Mouse (Mus musculus): ENCODE results near the gene Peg3. TPM values are rescaled to one million over a fixed set of nuclear protein-coding genes. Genes with fewer than 3 reads are reported as not detected.

The Peg3 gene
- polyA plus RNA-seq, 1 experiment from 2014 or later, result 252 TPM

DNA sequence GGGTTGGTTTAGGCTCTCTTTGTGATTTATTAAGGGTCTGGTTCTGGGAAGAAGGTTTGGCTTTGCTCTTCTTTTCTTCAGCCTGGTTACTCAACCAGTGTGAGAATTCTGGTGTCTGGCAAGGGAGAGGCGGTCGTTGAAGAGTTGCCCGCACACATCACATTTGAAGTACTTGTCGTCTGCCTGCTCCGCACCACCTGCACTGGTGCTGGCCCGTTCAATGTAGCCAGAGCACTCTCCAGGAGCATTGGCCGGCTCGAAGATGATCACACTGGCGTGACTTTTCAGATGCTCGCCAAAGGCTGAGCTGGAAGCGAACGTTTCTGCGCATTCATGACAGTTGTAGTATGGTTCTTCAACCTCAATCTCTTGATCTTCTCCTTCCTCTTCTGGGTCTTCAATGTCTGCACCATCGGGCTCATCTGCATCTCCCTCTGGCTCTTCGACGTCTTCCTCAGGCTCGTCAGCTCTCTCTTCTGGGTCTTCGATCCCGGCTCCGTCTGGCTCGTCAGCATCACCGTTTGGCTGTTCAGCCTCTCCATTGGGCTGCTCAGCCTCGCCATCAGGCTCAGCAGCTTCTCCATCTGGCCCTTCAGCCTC, 22.7 kb downstream of the Peg3 start:
- Histone ChIP-seq H3K4me3 (no peak overlapping the region), H3K27me3 (no peaks in the 10 kb centered on the region), H3K9ac (no peak overlapping the region), H3K36me3 (peaks cover 81% of the 10 kb centered on the region), H3K9me3 (peaks cover 17% of the 10 kb centered on the region), H3K4me2 (replicated peaks) (no peak overlapping the region), H3K4me1 (no peaks in the 10 kb centered on the region), H3K27ac (no peak overlapping the region)
- no peak for ATAC-seq (ENCODE audit: low FRiP score, low read depth)
- 94% methylated on average over 23 of the region's 23 CpGs for WGBS

DNA sequence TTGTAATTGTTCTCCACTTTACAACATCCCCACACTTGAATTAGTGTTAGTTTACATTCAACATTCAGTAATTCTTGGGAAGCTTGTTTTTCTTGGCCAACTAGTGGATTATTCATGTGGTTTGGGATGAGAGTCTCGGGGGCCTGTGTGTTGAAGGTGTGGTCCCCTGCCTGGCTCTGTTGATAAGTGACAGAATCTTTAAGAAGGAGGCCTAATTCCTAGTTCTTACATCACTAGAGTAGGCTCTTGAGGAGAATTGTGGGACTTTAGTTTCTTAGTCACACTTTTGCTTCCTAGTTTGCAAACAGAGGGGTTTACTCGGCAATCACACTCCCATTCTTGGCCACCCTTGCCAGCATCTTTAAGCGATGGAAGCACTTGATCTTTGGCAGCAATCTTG, 31.0 kb downstream of the Peg3 start:
- no peak overlapping the region for H3K4me2 ChIP-seq (replicated peaks)
- peaks cover 20% of the 10 kb centered on the region for H3K36me3 ChIP-seq
- no peak for ATAC-seq (ENCODE audit: low FRiP score, low read depth)
- WGBS, result 78% methylated on average over 3 of the region's 3 CpGs
- no peaks in the 10 kb centered on the region for H3K9me3 ChIP-seq
- H3K27ac ChIP-seq, result no peak overlapping the region
- 0 out of 2 replicates have a peak, but pooled peaks cover 3% of the 10 kb centered on the region for H3K4me1 ChIP-seq
- H3K27me3 ChIP-seq, result no peaks in the 10 kb centered on the region
- no peak overlapping the region for H3K4me3 ChIP-seq
- H3K9ac ChIP-seq, result no peak overlapping the region

DNA sequence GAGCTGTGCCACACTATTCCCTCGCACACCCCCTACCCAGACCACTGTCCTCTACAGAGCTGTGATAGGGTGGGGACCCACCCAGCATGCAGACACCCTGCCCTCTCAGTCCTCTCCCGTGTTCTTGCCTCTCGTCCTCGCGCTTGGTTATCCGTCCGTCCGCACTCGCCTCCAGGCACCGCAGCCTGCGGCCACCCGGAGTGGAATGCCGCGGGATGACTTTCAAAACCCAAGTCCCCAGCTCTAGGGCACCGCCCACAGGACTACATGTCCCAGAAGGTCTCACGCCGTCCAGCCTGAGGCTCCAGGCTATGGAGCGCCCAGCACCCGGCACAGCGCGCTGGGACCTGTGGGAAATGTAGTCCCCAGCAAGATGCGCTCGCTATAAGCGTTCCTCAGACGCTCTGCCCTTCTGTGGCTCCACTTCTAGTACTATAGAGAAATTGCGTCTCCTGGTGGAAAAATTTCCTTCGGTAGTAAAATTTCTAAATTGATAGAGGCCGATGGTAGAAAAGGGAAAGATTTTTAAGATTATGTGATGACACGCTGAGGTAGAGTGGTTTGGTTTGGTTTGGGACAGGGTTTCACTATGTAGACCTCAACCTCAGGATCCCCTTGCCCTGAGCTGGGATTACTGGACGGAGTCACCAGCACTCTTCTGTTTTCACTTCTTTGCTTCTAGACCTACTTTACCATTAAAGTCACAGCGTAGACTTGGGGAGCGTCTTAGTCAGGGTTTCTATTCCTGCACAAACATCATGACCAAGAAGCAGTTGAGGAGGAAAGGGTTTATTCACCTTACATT, 33.8 kb downstream of the Peg3 start, which contains the start of gene Zim1:
Zim1 (minus strand) TSS at position 210 of the 805 bp plus-strand sequence.
- H3K9me3 ChIP-seq, result no peaks in the 10 kb centered on the region
- H3K27me3 ChIP-seq, result no peaks in the 10 kb centered on the region
- peak; percentile 100 for ATAC-seq (ENCODE audit: low FRiP score, low read depth)
- H3K4me1 ChIP-seq, result 0 out of 2 replicates have a peak, but pooled peaks cover 3% of the 10 kb centered on the region
- peak within 1 kb of the TSS; percentile 57 for H3K4me3 ChIP-seq
- H3K4me2 ChIP-seq (replicated peaks), result peak within 1 kb of the TSS; percentile 72
- H3K27ac ChIP-seq, result peak within 1 kb of the TSS; percentile 48; the same call in 1 of the 2 replicates
- H3K36me3 ChIP-seq, result 0 out of 2 replicates have a peak, but pooled peaks cover 2% of the 10 kb centered on the region
- H3K9ac ChIP-seq, result peak within 1 kb of the TSS; percentile 68
- 10% methylated on average over 32 of the region's 32 CpGs for WGBS

DNA sequence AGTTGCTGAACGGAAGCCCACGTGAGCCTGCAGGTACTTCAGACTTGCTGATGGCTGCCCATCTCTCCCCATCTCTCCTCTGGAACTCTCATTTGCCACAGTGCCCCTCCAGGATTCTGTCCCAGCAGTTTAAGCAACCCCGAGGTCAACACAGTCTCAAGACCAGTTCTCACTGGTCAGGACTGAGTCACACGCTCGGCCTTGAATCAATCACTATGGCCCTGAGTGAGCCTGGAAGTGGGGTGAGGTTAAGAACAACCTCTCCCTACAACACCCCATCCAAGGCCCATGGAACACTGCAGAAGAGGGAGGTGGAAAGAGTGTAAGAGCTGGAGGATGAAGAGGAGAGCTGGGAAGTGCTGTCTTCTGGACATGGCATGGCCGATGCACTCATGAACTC, 44.7 kb downstream of the Peg3 start:
- Histone ChIP-seq H3K27ac (no peak overlapping the region), H3K9me3 (no peaks in the 10 kb centered on the region), H3K4me1 (no peaks in the 10 kb centered on the region), H3K9ac (no peak overlapping the region), H3K4me2 (replicated peaks) (no peak overlapping the region), H3K36me3 (peaks cover 34% of the 10 kb centered on the region), H3K4me3 (no peak overlapping the region), H3K27me3 (no peaks in the 10 kb centered on the region)
- ATAC-seq (ENCODE audit: low FRiP score, low read depth), result no peak
- 93% methylated on average over 6 of the region's 6 CpGs for WGBS

DNA sequence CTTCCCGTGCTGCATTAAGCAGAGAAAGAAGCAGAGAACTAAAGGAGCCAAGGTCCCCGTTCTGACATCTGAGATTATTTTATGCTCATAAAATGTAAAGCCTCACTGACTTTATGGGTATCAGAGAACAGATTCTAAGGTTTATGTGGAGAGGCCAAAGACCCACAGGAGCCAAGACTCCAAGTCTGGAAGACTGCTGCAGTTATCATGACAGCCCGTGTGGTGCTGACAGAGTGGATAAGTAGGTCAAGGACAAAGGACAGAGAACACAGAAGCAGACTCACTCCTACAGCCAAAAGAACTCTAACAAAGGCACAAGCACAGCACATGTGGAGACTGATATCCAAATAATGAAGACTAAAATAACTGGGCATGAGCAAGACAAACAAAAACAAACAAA, 63.5 kb downstream of the Peg3 start:
- H3K36me3 ChIP-seq, result no peaks in the 10 kb centered on the region
- ATAC-seq (ENCODE audit: low FRiP score, low read depth), result no peak
- no peaks in the 10 kb centered on the region for H3K9me3 ChIP-seq
- H3K27ac ChIP-seq, result no peak overlapping the region
- WGBS, result 47% methylated on average over 3 of the region's 3 CpGs
- H3K27me3 ChIP-seq, result no peaks in the 10 kb centered on the region
- H3K4me3 ChIP-seq, result no peak overlapping the region
- no peak overlapping the region for H3K9ac ChIP-seq
- no peak overlapping the region for H3K4me2 ChIP-seq (replicated peaks)
- H3K4me1 ChIP-seq, result no peaks in the 10 kb centered on the region

DNA sequence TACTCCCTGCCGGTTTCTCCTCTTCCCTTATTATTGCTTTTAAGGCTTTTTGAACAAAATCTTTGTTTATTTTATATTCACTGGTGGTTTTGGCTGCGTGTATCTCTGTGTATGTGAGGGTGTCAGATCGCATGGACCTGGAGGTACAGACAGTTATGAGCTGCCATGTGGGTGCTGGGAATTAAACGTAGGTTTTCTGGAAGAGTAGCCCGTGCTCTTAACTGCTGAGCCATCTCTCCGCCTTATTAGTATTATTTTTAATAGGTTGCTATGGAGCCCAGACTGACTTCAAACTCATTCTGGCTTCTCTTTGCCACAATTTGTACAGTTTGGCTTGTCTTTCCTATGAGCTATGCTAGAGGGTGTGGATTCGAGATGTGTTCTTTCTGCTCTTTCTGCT, 66.8 kb downstream of the Peg3 start:
- Histone ChIP-seq H3K27ac (no peak overlapping the region), H3K4me3 (no peak overlapping the region), H3K36me3 (no peaks in the 10 kb centered on the region), H3K4me2 (replicated peaks) (no peak overlapping the region), H3K9me3 (no peaks in the 10 kb centered on the region), H3K27me3 (no peaks in the 10 kb centered on the region), H3K9ac (no peak overlapping the region), H3K4me1 (no peaks in the 10 kb centered on the region)
- WGBS, result 50% methylated on average over 7 of the region's 7 CpGs
- ATAC-seq (ENCODE audit: low FRiP score, low read depth), result 0 out of 2 replicates have a peak, but pooled peaks have one; percentile 54

DNA sequence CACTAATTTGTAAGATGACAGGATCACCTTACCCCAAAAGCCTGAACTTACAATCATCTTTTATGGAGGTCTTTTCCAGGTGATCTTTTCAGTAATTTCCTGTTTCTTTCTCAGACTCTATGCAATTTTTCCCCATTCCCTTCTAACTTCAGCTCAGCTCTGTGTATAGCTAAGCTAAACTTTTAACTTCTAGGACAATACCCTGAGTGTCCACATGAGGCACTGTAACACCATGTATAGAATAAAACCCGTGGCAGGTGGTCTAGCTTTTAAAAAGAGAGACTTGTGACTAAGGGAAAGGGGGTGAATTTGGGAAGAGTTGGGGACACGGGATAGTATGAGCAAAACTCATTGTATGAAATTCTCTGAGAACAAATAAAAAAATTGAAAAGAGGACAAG, 70.6 kb downstream of the Peg3 start:
- H3K27me3 ChIP-seq, result no peaks in the 10 kb centered on the region
- no peak overlapping the region for H3K27ac ChIP-seq
- no peak overlapping the region for H3K9ac ChIP-seq
- H3K36me3 ChIP-seq, result no peaks in the 10 kb centered on the region
- H3K4me3 ChIP-seq, result no peak overlapping the region
- H3K4me1 ChIP-seq, result no peaks in the 10 kb centered on the region
- no peak for ATAC-seq (ENCODE audit: low FRiP score, low read depth)
- 25% methylated on average over 2 of the region's 2 CpGs for WGBS
- H3K4me2 ChIP-seq (replicated peaks), result no peak overlapping the region
- no peaks in the 10 kb centered on the region for H3K9me3 ChIP-seq

DNA sequence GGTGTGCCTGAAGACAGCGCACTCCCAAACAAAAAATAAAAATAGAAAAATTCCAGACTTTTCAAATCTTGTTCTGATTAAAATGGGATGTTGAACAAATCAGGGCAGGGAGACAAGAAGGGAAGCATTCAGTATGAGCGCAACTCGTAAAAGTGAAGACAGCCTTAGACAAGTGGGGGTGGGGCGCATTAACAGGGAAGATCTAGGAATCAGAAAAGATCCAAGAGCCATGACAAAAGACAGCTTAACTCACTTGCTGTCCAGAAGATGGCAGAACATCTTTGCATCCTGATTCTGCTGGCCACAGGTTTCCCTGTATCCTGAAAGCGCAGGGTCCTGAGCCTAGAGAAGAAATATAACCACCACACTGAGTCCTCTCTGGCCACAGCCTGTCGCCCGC, 71.6 kb downstream of the Peg3 start:
- WGBS, result 93% methylated on average over 7 of the region's 7 CpGs
- H3K4me3 ChIP-seq, result no peak overlapping the region
- H3K36me3 ChIP-seq, result no peaks in the 10 kb centered on the region
- H3K27me3 ChIP-seq, result no peaks in the 10 kb centered on the region
- no peak for ATAC-seq (ENCODE audit: low FRiP score, low read depth)
- no peak overlapping the region for H3K4me2 ChIP-seq (replicated peaks)
- H3K27ac ChIP-seq, result no peak overlapping the region
- H3K9ac ChIP-seq, result no peak overlapping the region
- no peaks in the 10 kb centered on the region for H3K4me1 ChIP-seq
- no peaks in the 10 kb centered on the region for H3K9me3 ChIP-seq

Other genes starting within 250 kb of the Peg3 start
- not detected in 2 replicates for gene Olfr5, start 243.5 kb downstream of the Peg3 start, polyA plus RNA-seq (2015; fragmentation: Nextera tagmentation; extraction: Ambion mirVana)
- not detected in 2 replicates for gene Olfr1347, start 230.7 kb downstream of the Peg3 start, polyA plus RNA-seq (2015; fragmentation: Nextera tagmentation; extraction: Ambion mirVana)
- gene Olfr1348, start 221.7 kb downstream of the Peg3 start, polyA plus RNA-seq (2015; fragmentation: Nextera tagmentation; extraction: Ambion mirVana), result not detected in 2 replicates
- gene Olfr1349, start 207.5 kb downstream of the Peg3 start, polyA plus RNA-seq (2015; fragmentation: Nextera tagmentation; extraction: Ambion mirVana), result not detected in 2 replicates
- gene Olfr1350, start 165.6 kb downstream of the Peg3 start, polyA plus RNA-seq (2015; fragmentation: Nextera tagmentation; extraction: Ambion mirVana), result not detected in 2 replicates
- 4.8 and 6.4 TPM in 2 replicates for gene Zim1, start 34.0 kb downstream of the Peg3 start, polyA plus RNA-seq (2015; fragmentation: Nextera tagmentation; extraction: Ambion mirVana)
- gene Usp29, start 147 bp upstream of the Peg3 start, polyA plus RNA-seq (2015; fragmentation: Nextera tagmentation; extraction: Ambion mirVana), result 13.4 and 14.9 TPM in 2 replicates